Mouse (Mus musculus): ENCODE measurements around the gene Hic1.

The Hic1 gene

GRCm38 (mm10) chr11:75166861-75167642 is 2.3 kb downstream of the Hic1 start:
- DNase-seq = peak; percentile 58

GRCm38 (mm10) chr11:75166193-75166842 is 3.0 kb downstream of the Hic1 start:
- DNase-seq = no peak

GRCm38 (mm10) chr11:75165441-75166192 is 3.7 kb downstream of the Hic1 start:
- DNase-seq = peak; percentile 60

- DNase-seq = no peak
These were observed 4.6 kb downstream of the Hic1 start for GRCm38 (mm10) chr11:75164750-75165149.

- no peak for DNase-seq
These were observed 5.3 kb downstream of the Hic1 start for GRCm38 (mm10) chr11:75164051-75164450.

- DNase-seq = no peak
These were observed 5.9 kb downstream of the Hic1 start for GRCm38 (mm10) chr11:75163379-75163778.

- no peak for DNase-seq
These were observed 6.7 kb downstream of the Hic1 start for GRCm38 (mm10) chr11:75162591-75163080.

- no peak for DNase-seq
These were observed 7.8 kb downstream of the Hic1 start for GRCm38 (mm10) chr11:75161417-75162008.

- DNase-seq = no peak
These were observed 8.4 kb downstream of the Hic1 start for GRCm38 (mm10) chr11:75160954-75161353.

- no peak for DNase-seq
These were observed 9.8 kb downstream of the Hic1 start for GRCm38 (mm10) chr11:75159564-75159963.

- no peak for DNase-seq
These were observed 10.9 kb downstream of the Hic1 start for GRCm38 (mm10) chr11:75158432-75158831.

GRCm38 (mm10) chr11:75157901-75158300 is 11.4 kb downstream of the Hic1 start:
- no peak for DNase-seq

- DNase-seq = no peak
These were observed 12.3 kb downstream of the Hic1 start for GRCm38 (mm10) chr11:75157037-75157436.

GRCm38 (mm10) chr11:75156416-75156815 is 12.9 kb downstream of the Hic1 start:
- no peak for DNase-seq

- no peak for DNase-seq
These were observed 13.3 kb downstream of the Hic1 start for GRCm38 (mm10) chr11:75155985-75156384.

GRCm38 (mm10) chr11:75154053-75154585 is 15.2 kb downstream of the Hic1 start:
- no peak for DNase-seq

GRCm38 (mm10) chr11:75152603-75153557 is 16.4 kb downstream of the Hic1 start:
- no peak for DNase-seq

GRCm38 (mm10) chr11:75150346-75150745 is 19.0 kb downstream of the Hic1 start:
- DNase-seq = no peak

- DNase-seq = no peak
These were observed 20.8 kb downstream of the Hic1 start for GRCm38 (mm10) chr11:75148332-75149035.

- DNase-seq = peak; percentile 66
These were observed 21.5 kb downstream of the Hic1 start for GRCm38 (mm10) chr11:75147846-75148168.

Measured in embryo, embryonic 11 days (tissue).